Mouse (Mus musculus): ENCODE measurements at regions not wholly inside any gene's neighbourhood (a gene's known extent, or its start where the extent isn't known, plus 50 kb on each side); places are given as distances from the start of the nearest gene placed in this dataset.
"Not testable (repeated sequence)": the region's sequence is repeated elsewhere in the genome, so short reads cannot be mapped to it uniquely, and the experiment has no call there.

- no peak for DNase-seq (ENCODE audit: low read depth)
These were observed 59.8 kb upstream of the Tnfrsf21 start for GRCm38 (mm10) chr17:42956588-42956987.

GRCm38 (mm10) chr17:42954722-42955121, 61.6 kb upstream of the Tnfrsf21 start:
- DNase-seq (ENCODE audit: low read depth), result no peak

GRCm38 (mm10) chr17:42944453-42944852, 68.0 kb upstream of the Cd2ap start:
- DNase-seq (ENCODE audit: low read depth), result no peak

- DNase-seq (ENCODE audit: low read depth), result peak; percentile 93
These were observed 66.8 kb upstream of the Cd2ap start for GRCm38 (mm10) chr17:42943272-42943696.

- DNase-seq (ENCODE audit: low read depth), result no peak
These were observed 63.0 kb upstream of the Cd2ap start for GRCm38 (mm10) chr17:42939476-42939875.

- DNase-seq (ENCODE audit: low read depth), result no peak
These were observed 62.1 kb upstream of the Cd2ap start for GRCm38 (mm10) chr17:42938579-42938978.

GRCm38 (mm10) chr17:42937480-42937879, 61.0 kb upstream of the Cd2ap start:
- not testable (repeated sequence) for DNase-seq (ENCODE audit: low read depth)

GRCm38 (mm10) chr17:42934068-42934467, 57.6 kb upstream of the Cd2ap start:
- DNase-seq (ENCODE audit: low read depth), result no peak

GRCm38 (mm10) chr17:42933335-42934004, 57.0 kb upstream of the Cd2ap start:
- no peak for DNase-seq (ENCODE audit: low read depth)

GRCm38 (mm10) chr17:42927320-42927719, 50.9 kb upstream of the Cd2ap start:
- DNase-seq (ENCODE audit: low read depth), result no peak
